Mouse (Mus musculus) frontal cortex, postnatal 36 days (tissue): ENCODE measurements around the gene Ncoa1.
"Not testable (repeated sequence)": the region's sequence is repeated elsewhere in the genome, so short reads cannot be mapped to it uniquely, and the experiment has no call there.

Experiments
- DNase-seq, 2 experiments: peaks; one replicate each; pipeline ENCODE4 v3.0.0; 2022; ENCODE audit warnings: low spot score in 2 of 2

The Ncoa1 gene

GRCm38 (mm10) chr12:4476291-4476831 lies 621 bp downstream of the Ncoa1 start:
- DNase-seq = peak; percentile 49 to 55

- no peak for DNase-seq
Observed at GRCm38 (mm10) chr12:4475251-4475993, 1.6 kb downstream of the Ncoa1 start.

- DNase-seq = no peak
Observed at GRCm38 (mm10) chr12:4469115-4469514, 7.9 kb downstream of the Ncoa1 start.

- DNase-seq = no peak
Observed at GRCm38 (mm10) chr12:4463701-4464100, 13.3 kb downstream of the Ncoa1 start.

GRCm38 (mm10) chr12:4462420-4462819 lies 14.6 kb downstream of the Ncoa1 start:
- no peak for DNase-seq

- no peak for DNase-seq
Observed at GRCm38 (mm10) chr12:4460990-4461389, 16.0 kb downstream of the Ncoa1 start.

- no peak for DNase-seq
Observed at GRCm38 (mm10) chr12:4454956-4455565, 21.9 kb downstream of the Ncoa1 start.

- DNase-seq = no peak
Observed at GRCm38 (mm10) chr12:4454248-4454647, 22.7 kb downstream of the Ncoa1 start.

GRCm38 (mm10) chr12:4452233-4452632 lies 24.7 kb downstream of the Ncoa1 start:
- no peak for DNase-seq

GRCm38 (mm10) chr12:4450485-4450884 lies 26.5 kb downstream of the Ncoa1 start:
- not testable (repeated sequence) for DNase-seq

GRCm38 (mm10) chr12:4448076-4448589 lies 28.8 kb downstream of the Ncoa1 start:
- DNase-seq = no peak

- DNase-seq = no peak
Observed at GRCm38 (mm10) chr12:4444946-4445345, 32.0 kb downstream of the Ncoa1 start.

- no peak for DNase-seq
Observed at GRCm38 (mm10) chr12:4441451-4441850, 35.5 kb downstream of the Ncoa1 start.

GRCm38 (mm10) chr12:4436198-4436597 lies 40.8 kb downstream of the Ncoa1 start:
- no peak for DNase-seq

GRCm38 (mm10) chr12:4433549-4433948 lies 43.4 kb downstream of the Ncoa1 start:
- peak in 1 of 2 experiments; percentile 49 for DNase-seq

GRCm38 (mm10) chr12:4431978-4432377 lies 45.0 kb downstream of the Ncoa1 start:
- no peak for DNase-seq

GRCm38 (mm10) chr12:4430061-4430825 lies 46.7 kb downstream of the Ncoa1 start:
- peak in 1 of 2 experiments; percentile 22 for DNase-seq

- no peak for DNase-seq
Observed at GRCm38 (mm10) chr12:4418824-4419223, 58.2 kb downstream of the Ncoa1 start.

- DNase-seq = no peak
Observed at GRCm38 (mm10) chr12:4417626-4418263, 59.2 kb downstream of the Ncoa1 start.

- DNase-seq = no peak
Observed at GRCm38 (mm10) chr12:4407085-4407484, 69.9 kb downstream of the Ncoa1 start.

- no peak for DNase-seq
Observed at GRCm38 (mm10) chr12:4406155-4406554, 70.8 kb downstream of the Ncoa1 start.

GRCm38 (mm10) chr12:4403206-4403605 lies 73.8 kb downstream of the Ncoa1 start:
- DNase-seq = no peak
